Mouse (Mus musculus): ENCODE results near the gene Foxj1.
"Not testable (repeated sequence)": the region's sequence is repeated elsewhere in the genome, so short reads cannot be mapped to it uniquely, and the experiment has no call there.

Gene Foxj1

DNA sequence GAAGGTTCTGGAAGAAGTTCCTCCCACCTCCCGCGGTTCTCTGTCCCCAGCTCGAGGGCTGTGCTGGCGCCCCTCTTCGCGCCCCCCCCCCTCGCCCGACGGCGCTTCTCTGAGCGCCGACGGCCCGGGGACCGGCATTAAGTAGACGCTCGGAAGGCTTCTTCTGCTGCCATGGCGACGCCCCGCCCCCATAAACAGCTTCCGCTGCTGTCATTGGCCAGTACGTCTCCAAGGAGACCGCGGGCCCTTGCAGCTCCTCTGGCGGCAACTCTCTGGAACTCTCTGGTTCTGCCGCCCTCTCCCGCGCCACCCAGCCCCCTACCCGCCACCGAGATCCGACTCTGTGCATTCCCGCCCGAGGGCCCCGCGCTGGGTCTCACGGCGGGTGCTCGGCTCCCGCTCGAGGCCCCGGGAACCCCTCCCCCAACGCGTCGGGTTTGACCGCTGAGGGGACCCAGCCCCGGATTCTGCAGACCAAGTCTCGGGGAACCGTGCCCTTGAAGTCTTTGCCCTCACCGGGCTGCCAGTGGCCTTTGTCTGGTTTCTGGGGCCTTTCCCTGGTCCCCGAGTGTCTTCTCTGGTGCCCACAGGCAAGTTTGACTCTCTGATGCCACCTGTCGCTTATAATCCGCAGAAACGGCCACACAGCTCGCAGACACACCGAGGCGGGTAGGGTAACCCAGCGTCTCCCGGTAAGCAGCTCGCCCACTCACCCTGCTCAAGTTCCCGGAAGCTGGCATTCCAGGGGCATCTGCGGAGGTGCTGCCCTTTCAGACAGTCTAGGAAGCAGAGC, at the start of gene Foxj1:
Foxj1 (minus strand) TSS at position 156 of the 793 bp plus-strand sequence.
- peak; percentile 97 for DNase-seq

DNA sequence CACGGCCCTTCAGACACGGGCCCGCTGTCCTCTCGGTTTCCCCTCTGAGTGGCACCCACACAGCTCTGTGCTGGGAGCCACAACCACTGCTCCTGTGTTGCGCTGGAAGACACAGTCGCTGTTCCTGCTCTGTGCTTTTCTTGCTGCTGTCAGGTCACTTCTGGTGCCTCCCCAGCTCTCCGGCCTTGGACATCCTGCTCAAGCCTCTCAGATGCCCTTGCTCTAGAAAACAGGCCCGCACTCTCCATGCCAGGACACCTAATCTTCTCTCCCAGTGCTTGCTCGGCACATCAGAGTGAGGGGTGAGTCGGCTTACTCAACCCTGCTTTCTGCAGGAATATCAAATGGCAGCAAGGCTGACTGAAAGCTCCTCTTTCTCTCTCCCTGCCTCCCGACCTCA, 49.0 kb upstream of the Foxj1 start:
- no peak for DNase-seq

DNA sequence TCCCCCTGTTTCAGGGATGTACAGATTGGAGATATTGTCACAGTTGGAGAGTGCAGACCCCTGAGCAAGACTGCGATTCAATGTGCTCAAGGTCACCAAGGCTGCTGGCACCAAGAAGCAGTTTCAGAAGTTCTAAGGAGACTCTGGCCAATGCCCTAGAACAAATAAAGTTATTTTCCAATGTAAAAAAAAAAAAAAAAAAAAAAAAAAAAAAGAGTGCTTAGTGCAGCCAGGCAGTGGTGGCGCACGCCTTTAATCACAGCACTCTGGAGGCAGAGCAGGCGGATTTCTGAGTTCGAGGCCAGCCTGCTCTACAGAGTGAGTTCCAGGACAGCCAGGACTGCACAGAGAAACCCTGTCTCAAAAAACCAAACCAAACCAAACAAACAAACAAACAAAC, 47.9 kb upstream of the Foxj1 start:
- DNase-seq = not testable (repeated sequence)

DNA sequence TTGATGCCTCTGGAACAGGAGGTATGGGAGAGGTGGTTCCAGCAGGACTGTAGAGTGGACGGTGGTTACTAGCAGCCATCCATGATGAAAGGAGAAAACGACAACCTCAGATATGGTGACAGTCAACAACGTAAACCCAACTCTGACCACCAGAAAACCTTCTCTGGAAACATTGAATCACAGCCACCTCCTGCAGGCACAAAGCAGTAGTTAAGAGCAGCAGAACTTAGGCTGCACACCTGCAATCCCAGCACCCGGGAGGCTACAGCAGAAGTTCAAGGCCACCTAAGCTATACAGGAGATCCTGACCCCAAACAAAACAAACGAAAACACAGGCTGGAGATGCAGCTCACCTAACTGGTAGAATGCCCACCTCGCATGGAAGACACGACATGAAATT, 45.6 kb upstream of the Foxj1 start:
- DNase-seq = no peak

DNA sequence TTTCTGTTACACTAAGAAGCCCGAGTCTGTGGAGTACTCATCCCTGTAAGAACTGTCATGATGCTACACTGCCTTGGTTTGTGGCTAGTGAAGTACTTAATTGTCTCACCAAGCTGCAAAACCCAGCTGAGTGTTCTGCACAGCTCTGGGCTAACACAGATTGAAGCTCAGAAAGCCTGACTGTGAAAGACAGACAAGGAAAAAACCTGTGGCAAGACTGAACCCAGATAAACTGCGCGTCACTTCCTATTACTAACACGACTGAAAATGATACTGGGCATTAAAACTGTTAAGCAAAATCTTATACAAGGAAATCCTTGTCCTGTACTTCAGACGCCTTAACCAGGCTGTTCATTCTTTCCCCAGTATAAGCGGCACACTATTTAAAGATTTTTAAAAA, 44.3 kb upstream of the Foxj1 start:
- no peak for DNase-seq

DNA sequence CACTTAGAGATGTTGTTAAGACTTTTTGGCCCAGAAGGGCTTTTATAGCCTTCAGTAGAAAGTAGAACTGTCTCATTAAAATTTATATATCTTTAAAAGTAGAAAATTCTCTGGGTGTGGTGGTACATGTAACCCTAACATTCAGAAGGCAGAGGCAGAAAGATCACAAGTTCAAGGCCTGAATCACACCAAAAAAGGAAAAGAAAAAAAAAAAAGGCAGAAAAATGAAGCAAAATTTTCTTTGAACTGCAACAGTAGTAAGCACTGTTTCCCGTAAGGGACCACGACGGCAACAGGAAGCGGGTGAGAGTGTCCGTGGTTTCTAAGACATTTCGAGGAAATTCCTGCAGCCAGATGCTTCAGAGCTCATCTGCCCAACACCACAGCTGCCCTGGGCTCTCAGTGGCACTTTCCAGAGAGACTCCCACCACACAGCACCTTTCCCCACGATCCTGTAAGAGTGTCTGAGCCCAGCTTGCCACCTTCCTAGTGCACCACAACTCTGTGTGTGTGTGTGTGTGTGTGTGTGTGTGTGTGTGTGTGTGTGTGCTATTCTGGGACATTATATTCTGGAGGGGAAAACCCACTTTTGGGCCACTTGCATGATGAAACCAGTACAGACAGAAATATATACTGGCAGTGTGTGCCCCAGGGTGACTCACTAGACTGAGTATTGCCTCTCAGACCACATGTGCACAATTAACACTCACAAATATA, 41.9 kb upstream of the Foxj1 start:
- no peak for DNase-seq

DNA sequence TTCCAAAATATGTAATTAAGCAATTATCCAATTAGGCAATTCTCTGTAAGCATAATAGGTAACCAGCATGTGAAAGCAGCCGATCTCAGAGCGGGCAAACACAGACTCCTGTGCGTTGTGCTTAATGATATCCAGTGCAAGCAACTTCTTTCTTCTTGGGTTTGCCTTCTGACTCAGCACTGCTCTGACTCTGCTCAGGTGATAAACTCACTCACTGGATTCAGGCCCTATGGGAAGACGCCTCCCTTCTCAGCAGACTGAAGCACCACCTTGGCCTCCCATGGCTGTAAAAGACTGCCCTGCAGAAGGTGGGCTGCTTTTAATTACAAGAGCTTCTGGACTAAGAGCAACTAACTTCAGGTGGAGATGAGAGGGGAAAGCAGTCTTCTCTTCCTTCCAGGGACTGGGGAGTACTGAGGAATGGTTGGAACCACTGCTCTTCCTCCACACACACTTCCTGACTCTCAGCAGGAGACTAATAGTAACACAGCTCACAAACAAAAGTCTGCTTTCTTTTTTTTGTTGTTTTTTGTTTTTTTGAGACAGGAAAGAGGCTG, 36.8 kb upstream of the Foxj1 start:
- no peak for DNase-seq

DNA sequence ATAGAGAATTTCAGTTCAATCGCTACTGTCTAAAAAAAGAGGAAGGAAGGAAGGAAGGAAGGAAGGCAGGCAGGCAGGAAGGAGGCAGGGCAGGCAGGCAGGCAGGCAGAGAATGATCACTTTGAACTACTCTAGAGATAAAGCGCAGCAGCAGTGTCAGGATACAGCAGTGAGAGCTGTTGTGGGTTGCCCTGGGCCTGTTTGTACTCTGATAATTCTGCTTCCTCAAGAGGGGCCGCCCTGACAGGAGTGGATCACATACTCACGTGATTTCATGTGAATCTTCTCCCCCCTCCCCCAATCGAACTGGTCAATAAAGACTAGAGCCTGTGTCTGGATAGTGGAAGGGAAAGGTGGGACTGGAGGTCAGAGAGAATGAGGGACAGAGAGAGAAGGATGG, 34.4 kb upstream of the Foxj1 start:
- no peak for DNase-seq

DNA sequence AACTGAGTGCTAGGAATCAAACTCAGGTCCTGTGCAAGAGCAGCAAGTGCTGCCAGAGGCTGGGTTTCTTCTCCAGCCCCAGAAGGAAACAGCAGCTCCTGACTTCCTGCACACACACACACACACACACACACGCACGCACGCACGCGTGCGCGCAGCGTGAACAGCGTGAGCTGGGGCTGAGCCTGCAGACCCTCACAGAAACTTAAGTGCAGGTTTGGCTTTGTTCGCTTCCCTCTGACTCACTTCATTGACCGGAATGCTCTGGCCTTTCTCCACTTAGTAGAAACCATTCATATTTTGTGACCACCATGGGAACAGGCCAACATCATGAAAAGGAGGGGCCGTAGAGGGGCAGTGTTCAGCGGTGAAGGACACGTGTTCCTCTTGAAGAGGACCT, 33.9 kb upstream of the Foxj1 start:
- DNase-seq = no peak

DNA sequence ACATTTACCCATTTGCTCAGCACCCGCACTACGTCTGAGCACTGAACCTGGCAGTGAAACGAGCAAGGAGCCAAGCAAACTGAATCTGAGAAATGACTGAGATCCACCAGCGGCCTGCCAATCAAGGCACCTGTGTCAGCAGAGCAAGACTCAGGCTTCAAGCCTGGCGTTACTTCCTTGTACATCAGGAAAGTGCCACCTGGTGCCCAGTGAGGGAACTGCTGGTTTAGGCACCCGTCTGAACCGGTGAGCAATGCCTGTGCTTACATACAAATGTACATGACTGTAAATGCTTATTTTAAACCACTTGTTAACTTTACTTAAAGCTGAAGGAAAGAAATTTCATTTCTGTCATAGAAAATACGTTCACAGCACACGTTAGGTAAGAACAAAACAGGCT, 32.9 kb upstream of the Foxj1 start:
- peak; percentile 91 for DNase-seq

DNA sequence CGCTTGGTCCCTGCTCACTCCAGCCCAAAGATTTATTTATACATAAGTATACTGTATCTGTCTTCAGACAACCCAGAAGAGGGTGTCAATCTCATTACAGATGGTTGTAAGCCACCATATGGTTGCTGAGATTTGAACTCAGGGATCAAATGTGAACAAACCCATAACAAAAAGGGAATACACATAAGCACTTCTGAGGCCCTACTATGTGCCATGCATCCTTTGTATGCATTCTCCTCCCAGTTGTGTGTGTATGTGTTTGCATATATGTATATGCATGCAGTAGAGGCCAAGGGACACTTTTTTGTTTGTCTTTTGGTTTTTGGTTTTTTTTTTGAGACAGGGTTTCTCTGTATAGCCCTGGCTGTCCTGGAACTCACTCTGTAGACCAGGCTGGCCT, 31.4 kb upstream of the Foxj1 start:
- DNase-seq = no peak

DNA sequence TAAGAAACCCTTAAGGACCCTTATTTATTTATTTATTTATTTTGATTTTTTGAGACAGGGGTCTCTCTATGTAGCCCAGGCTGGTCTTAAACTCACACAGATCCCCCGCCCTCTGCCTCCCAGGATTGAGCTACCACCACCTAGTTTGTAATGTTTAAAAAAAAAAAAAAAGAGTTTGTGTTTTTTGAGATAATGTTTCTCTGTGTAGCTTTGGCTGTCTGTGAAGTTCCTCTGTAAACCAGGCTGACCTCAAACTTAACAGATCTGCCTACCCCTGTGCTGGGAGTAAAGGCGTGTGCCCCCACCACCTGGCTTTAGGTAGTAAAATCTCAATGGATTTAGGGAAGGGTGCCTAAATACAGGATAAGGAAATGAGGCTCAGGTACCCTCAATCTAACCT, 30.9 kb upstream of the Foxj1 start:
- no peak for DNase-seq

DNA sequence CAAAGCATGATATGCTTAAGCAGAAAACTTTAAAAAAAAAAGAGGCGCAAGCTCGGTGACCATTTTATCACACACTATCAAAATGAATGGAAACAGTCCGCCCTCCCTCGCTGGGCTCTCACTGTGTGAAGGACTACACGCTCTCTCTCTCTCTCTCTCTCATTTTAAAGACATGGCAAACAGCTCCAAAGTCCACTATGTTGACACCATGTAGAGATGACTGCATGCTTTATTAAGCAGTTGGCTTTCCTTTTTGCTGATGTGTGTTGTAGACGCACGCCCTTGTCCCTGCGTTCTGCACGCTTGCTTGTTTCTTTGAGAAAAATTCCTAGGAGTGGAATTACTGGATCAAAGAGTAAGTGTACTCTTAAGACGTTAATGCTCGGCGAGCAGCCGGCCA, 30.2 kb upstream of the Foxj1 start:
- no peak for DNase-seq

DNA sequence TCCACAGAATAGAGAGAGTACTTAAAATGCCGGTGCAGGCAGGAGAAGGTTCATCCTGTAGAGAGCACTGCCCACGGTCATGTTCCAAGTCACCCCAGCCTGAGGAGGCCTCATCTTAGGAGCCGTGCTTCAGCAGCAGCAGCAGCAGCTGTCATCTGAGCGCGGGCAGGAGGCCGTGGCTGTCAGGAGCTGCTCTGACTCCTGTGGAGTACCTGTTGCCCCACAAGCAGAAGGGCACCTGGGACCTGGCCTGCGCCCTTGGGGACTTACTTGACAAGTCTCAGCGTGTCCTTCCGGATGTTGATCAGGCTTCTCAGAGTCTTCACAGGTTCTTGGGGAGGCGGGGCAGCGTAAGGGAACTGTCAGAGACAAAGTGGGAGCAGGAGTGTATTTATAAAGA, 26.8 kb upstream of the Foxj1 start:
- DNase-seq = no peak

DNA sequence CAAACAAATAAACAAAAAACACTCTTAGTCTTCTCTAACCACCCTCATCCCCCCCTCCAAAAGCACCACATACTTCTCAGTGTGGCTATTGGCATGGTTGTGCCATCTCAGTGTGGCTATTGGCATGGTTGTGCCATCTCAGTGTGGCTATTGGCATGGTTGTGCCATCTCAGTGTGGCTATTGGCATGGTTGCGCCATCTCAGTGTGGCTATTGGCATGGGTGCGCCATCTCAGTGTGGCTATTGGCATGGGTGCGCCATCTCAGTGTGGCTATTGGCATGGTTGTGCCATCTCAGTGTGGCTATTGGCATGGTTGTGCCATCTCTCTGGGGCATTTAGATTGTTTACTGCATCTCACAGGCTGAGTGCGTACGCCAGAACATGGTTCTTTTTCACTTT, 25.7 kb upstream of the Foxj1 start:
- not testable (repeated sequence) for DNase-seq

DNA sequence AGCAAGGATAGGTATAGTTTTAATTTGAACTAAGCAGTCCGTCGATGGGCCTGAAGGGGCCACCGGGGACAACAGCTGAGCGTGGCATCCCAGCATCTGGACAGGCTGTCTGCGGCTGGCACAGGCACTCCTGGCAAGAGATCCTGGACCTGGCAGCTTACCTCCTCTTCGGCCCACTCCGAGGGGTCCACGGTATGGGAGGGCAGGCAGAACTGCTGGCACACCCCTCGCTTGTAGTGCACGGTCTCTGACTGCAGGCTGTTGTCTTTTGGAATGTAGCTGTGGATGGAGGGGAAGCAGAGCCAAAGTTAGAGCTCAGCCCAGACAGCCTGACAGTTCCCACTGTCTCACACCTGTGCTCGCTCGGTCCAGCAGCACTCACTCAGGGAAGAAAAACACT, 24.5 kb upstream of the Foxj1 start:
- no peak for DNase-seq

DNA sequence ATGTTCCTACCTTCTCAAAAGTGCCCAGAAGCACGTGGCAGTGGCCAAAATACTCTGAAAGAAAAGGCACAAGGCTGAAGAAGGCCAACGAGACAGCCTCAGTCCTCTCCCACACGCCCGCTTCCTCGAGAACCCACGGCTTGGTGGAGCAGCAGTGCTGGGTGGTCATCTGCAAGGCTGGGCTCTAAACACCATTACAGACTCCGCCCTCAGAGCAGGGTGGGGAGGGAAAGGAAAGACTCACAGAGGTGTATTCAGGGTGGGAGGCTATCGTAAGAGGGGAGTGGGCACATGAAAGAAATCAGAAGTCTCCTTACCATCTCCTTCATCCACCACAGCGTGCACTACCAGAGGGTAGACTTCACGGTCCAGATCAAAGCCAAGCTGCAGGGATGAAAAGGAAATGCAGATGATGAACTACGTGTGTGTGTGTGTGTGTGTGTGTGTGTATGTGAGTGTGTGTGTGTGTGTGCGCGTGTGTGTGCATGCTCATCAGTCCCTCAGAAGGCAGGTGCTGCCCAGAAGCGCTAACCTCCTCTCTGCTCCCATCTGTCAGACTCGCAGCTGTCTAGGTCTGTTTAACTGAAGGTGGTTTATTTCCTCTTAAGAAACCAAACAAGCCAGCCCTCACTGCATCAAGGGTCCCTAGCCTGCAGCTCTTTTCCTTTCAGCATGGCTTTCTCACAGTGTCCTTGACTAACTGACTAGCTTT, 23.9 kb upstream of the Foxj1 start:
- DNase-seq = no peak

DNA sequence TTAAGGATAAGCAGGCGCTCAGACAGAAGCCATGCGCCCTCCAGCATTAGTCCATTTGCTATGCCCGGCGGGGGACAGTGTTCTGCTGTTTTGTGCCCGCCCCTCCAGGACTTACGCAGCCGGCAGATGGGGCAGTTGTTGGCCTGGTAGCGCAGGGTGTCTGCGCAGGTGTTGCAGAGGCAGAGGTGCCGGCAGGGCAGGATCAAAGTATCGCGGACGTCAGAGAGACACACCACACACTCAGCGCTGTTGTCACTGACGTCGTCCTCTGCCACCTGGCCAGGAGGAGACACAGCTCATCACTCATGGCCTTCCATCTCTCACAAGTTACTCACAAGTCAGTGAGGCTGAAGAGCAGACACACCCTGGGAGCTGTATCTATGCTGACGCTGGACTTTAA, 19.3 kb upstream of the Foxj1 start:
- DNase-seq = no peak

DNA sequence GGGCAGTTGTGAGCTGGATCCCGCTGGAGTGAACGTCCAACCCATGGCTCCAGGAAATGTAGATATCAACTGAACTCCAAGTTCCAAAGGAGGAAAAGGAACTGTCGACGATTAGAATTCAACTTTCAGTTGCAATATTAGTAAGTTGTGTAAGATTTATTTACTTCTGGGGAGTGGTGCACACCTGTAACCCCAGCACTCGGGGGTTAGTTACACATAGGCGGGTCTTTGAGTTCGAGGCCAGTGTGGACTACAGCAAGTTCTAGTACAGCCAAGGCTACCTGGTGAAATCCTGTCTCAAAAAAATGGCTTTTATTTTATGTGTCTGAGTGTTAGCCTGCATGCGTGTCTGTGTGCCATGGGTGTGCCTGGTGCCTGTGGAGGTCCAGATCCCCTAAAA, 18.3 kb upstream of the Foxj1 start:
- DNase-seq = no peak

DNA sequence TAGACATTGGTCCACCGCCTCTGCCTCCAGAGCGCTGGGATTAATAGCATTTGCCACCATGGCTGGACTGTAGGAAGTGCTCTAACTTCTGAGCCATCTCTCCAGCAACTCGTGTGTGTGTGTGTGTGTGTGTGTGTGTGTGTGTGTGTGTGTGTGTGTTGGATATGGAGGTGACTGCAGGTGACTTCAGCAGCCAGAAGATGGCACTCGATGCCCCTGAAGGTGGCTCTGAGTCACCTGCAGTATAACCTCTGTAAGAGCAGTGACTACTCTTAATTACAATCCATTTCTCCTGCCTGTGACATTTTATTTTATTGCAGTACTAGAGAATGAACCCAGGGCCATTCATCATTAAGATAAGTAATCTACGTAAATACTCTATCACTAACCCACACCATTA, 16.1 kb upstream of the Foxj1 start:
- no peak for DNase-seq

DNA sequence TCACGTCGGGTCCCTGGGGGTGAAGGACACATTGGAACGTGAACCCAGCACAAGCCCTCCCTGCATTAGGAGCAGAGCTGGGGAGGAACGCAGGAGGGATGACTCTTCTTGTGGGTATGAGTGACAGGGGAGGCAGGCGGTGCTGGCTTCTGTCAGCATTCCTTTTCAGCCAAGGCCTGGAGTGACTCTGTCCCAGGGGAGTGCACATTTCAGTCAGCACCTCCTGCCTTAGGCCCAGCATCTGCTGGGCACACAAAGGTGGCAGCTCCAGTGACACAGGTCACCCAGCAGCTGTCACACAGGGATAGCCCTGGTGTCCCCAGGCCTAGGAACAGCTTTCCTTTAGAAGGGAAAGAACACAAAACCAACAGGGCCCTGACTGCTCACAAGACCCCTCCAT, 12.8 kb upstream of the Foxj1 start:
- DNase-seq = no peak

DNA sequence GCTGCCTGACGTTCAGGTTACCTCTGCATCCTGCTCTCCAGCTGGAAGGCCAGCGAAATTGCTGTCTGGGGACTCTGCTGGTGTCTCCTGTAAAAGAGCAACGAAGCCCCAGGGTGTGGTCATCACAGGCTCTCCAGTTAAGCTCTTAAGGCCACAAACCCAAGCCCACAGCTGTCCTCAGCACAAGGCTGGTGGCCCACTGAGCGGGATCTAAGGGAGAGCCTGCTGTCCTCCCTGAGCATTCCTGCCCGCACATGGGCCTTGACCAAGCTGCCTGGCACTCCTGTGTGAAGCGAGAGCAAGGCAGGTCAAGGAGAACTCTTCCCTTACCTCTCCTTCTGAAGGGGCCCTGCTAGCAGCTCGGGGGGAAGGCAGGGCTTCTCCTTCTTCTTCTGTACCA, 11.8 kb upstream of the Foxj1 start:
- DNase-seq = no peak

DNA sequence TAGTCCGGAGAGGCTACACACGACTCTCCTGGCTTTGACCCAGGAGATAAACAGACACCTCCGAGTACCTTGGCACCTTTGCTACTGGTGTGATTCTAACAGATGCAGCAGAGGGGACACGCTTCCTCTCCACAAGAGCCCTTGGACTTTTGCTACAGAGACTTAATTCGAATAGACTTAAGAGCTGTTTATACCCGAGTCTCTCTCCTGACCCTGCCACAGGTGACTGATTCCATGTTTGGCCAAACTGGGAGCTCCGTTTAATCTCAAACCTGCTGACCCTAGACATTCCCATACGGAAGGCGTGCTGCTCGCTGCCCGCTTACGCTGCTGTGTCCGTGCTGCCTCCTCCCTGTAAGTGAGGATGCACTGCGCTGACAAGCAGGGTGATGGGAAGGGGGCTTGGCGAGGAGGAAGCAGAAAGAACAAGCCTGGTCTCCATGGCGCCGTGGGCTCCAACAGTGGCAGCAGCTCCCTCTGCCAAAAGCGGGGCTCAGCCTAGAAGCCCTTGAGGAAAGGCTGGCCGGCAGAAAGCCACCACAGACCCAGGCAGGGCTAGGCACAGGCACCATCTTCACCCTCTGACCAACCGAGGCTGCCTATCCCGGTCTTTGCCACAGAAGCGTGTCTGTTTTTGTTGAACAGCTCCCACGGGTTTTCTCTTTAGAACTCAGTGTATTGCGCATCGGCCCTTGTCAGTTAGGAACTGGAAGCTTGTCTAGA, 7.0 kb upstream of the Foxj1 start:
- no peak for DNase-seq

Measured in lung, postnatal 10 days (tissue).